Mouse (Mus musculus): ENCODE measurements at regions not wholly inside any gene's neighbourhood (a gene's known extent, or its start where the extent isn't known, plus 50 kb on each side); places are given as distances from the start of the nearest gene placed in this dataset.

- 65% methylated on average over 3 of the region's 3 CpGs for WGBS
- Histone ChIP-seq H3K4me1 (replicated peaks) (peaks cover 26% of the 10 kb centered on the region), H3K36me3 (no peaks in the 10 kb centered on the region), H3K4me3 (no peak overlapping the region), H3K9me3 (no peaks in the 10 kb centered on the region), H3K27me3 (ENCODE audit: insufficient read depth, poor library complexity, severe bottlenecking) (no peaks in the 10 kb centered on the region), H3K27ac (0 out of 2 replicates have a peak overlapping the region, but pooled peaks have one; percentile 9)
- no peak for DNase-seq (ENCODE audit: low spot score)
Measured at GRCm38 (mm10) chr3:149575678-149576077, 585.3 kb upstream of the Adgrl2 start.

GRCm38 (mm10) chr3:149566853-149567252 lies 576.5 kb upstream of the Adgrl2 start:
- no peaks in the 10 kb centered on the region for H3K36me3 ChIP-seq
- WGBS, result 90% methylated on average over 6 of the region's 6 CpGs

GRCm38 (mm10) chr3:149550231-149550951 lies 560.0 kb upstream of the Adgrl2 start:
- Histone ChIP-seq H3K27ac (no peak overlapping the region), H3K36me3 (no peaks in the 10 kb centered on the region), H3K27me3 (ENCODE audit: insufficient read depth, poor library complexity, severe bottlenecking) (no peaks in the 10 kb centered on the region), H3K9me3 (no peaks in the 10 kb centered on the region), H3K4me1 (replicated peaks) (no peaks in the 10 kb centered on the region), H3K4me3 (no peak overlapping the region)
- no peak for DNase-seq (ENCODE audit: low spot score)
- WGBS, result 93% methylated on average over 9 of the region's 9 CpGs

More at GRCm38 (mm10) chr3:149566853-149567252, 576.5 kb upstream of the Adgrl2 start:
- no peaks in the 10 kb centered on the region for H3K27me3 ChIP-seq (ENCODE audit: insufficient read depth, poor library complexity, severe bottlenecking)
- H3K4me3 ChIP-seq, result no peak overlapping the region
- no peak for DNase-seq (ENCODE audit: low spot score)
- no peaks in the 10 kb centered on the region for H3K9me3 ChIP-seq
- no peak overlapping the region for H3K27ac ChIP-seq
- H3K4me1 ChIP-seq (replicated peaks), result no peaks in the 10 kb centered on the region

- no peaks in the 10 kb centered on the region for H3K27me3 ChIP-seq (ENCODE audit: insufficient read depth, poor library complexity, severe bottlenecking)
- H3K27ac ChIP-seq, result no peak overlapping the region
- no peak overlapping the region for H3K4me3 ChIP-seq
- H3K9me3 ChIP-seq, result no peaks in the 10 kb centered on the region
- H3K36me3 ChIP-seq, result no peaks in the 10 kb centered on the region
- H3K4me1 ChIP-seq (replicated peaks), result no peaks in the 10 kb centered on the region
- peak; percentile 12 for DNase-seq (ENCODE audit: low spot score)
- WGBS, result 73% methylated on average over 6 of the region's 6 CpGs
Measured at GRCm38 (mm10) chr3:149547045-149547444, 556.7 kb upstream of the Adgrl2 start.

- H3K36me3 ChIP-seq, result no peaks in the 10 kb centered on the region
- no peaks in the 10 kb centered on the region for H3K9me3 ChIP-seq
- 78% methylated on average over 10 of the region's 10 CpGs for WGBS
- H3K27me3 ChIP-seq (ENCODE audit: insufficient read depth, poor library complexity, severe bottlenecking), result no peaks in the 10 kb centered on the region
- no peaks in the 10 kb centered on the region for H3K4me1 ChIP-seq (replicated peaks)
- H3K27ac ChIP-seq, result no peak overlapping the region
- no peak for DNase-seq (ENCODE audit: low spot score)
- H3K4me3 ChIP-seq, result no peak overlapping the region
Measured at GRCm38 (mm10) chr3:149546256-149546655, 555.9 kb upstream of the Adgrl2 start.

GRCm38 (mm10) chr3:149534183-149534582 lies 543.8 kb upstream of the Adgrl2 start:
- H3K4me3 ChIP-seq, result no peak overlapping the region
- no peak for DNase-seq (ENCODE audit: low spot score)
- WGBS, result 41% methylated on average over 4 of the region's 4 CpGs
- H3K27ac ChIP-seq, result no peak overlapping the region
- no peaks in the 10 kb centered on the region for H3K4me1 ChIP-seq (replicated peaks)
- peaks cover 5% of the 10 kb centered on the region; the same call in 1 of the 2 replicates for H3K27me3 ChIP-seq (ENCODE audit: insufficient read depth, poor library complexity, severe bottlenecking)
- H3K9me3 ChIP-seq, result no peaks in the 10 kb centered on the region
- no peaks in the 10 kb centered on the region for H3K36me3 ChIP-seq

- 79% methylated on average over 13 of the region's 13 CpGs for WGBS
- DNase-seq (ENCODE audit: low spot score), result no peak
Measured at GRCm38 (mm10) chr3:149530026-149530607, 539.8 kb upstream of the Adgrl2 start.

GRCm38 (mm10) chr3:149526509-149526908 lies 536.2 kb upstream of the Adgrl2 start:
- Histone ChIP-seq H3K36me3 (no peaks in the 10 kb centered on the region), H3K9me3 (no peaks in the 10 kb centered on the region), H3K27me3 (ENCODE audit: insufficient read depth, poor library complexity, severe bottlenecking) (peaks cover 8% of the 10 kb centered on the region; the same call in 1 of the 2 replicates), H3K4me3 (no peak overlapping the region), H3K27ac (no peak overlapping the region), H3K4me1 (replicated peaks) (no peaks in the 10 kb centered on the region)
- DNase-seq (ENCODE audit: low spot score), result no peak
- WGBS, result 88% methylated on average over 3 of the region's 3 CpGs

More at GRCm38 (mm10) chr3:149530026-149530607, 539.8 kb upstream of the Adgrl2 start:
- Histone ChIP-seq H3K36me3 (no peaks in the 10 kb centered on the region), H3K4me3 (no peak overlapping the region), H3K27me3 (ENCODE audit: insufficient read depth, poor library complexity, severe bottlenecking) (peaks cover 5% of the 10 kb centered on the region; the same call in 1 of the 2 replicates), H3K27ac (no peak overlapping the region), H3K4me1 (replicated peaks) (no peaks in the 10 kb centered on the region), H3K9me3 (no peaks in the 10 kb centered on the region)

- H3K4me3 ChIP-seq, result peak overlapping the region; percentile 52
- WGBS, result 27% methylated on average over 15 of the region's 15 CpGs
- H3K4me1 ChIP-seq (replicated peaks), result peaks cover 30% of the 10 kb centered on the region
- no peaks in the 10 kb centered on the region for H3K9me3 ChIP-seq
- peak; percentile 25 for DNase-seq (ENCODE audit: low spot score)
- H3K27ac ChIP-seq, result peak overlapping the region; percentile 75; the same call in 1 of the 2 replicates
- peaks cover 19% of the 10 kb centered on the region for H3K27me3 ChIP-seq (ENCODE audit: insufficient read depth, poor library complexity, severe bottlenecking)
- no peaks in the 10 kb centered on the region for H3K36me3 ChIP-seq
Measured at GRCm38 (mm10) chr3:149519575-149519929, 529.2 kb upstream of the Adgrl2 start.

- Histone ChIP-seq H3K4me1 (replicated peaks) (peaks cover 30% of the 10 kb centered on the region), H3K4me3 (peak overlapping the region; percentile 52), H3K36me3 (no peaks in the 10 kb centered on the region), H3K27me3 (ENCODE audit: insufficient read depth, poor library complexity, severe bottlenecking) (peaks cover 19% of the 10 kb centered on the region), H3K9me3 (no peaks in the 10 kb centered on the region), H3K27ac (peak overlapping the region; percentile 75)
- WGBS, result 3% methylated on average over 27 of the region's 27 CpGs
- peak; percentile 58 for DNase-seq (ENCODE audit: low spot score)
Measured at GRCm38 (mm10) chr3:149518928-149519574, 528.7 kb upstream of the Adgrl2 start.

GRCm38 (mm10) chr3:149517537-149517936 lies 527.2 kb upstream of the Adgrl2 start:
- no peak overlapping the region for H3K27ac ChIP-seq
- H3K36me3 ChIP-seq, result no peaks in the 10 kb centered on the region
- no peak overlapping the region for H3K4me3 ChIP-seq
- peaks cover 30% of the 10 kb centered on the region for H3K4me1 ChIP-seq (replicated peaks)
- no peaks in the 10 kb centered on the region for H3K9me3 ChIP-seq
- 58% methylated on average over 11 of the region's 11 CpGs for WGBS
- H3K27me3 ChIP-seq (ENCODE audit: insufficient read depth, poor library complexity, severe bottlenecking), result peaks cover 19% of the 10 kb centered on the region
- no peak for DNase-seq (ENCODE audit: low spot score)

- no peak overlapping the region for H3K4me3 ChIP-seq
- H3K27me3 ChIP-seq (ENCODE audit: insufficient read depth, poor library complexity, severe bottlenecking), result no peaks in the 10 kb centered on the region
- 93% methylated on average over 6 of the region's 6 CpGs for WGBS
- DNase-seq (ENCODE audit: low spot score), result no peak
- H3K4me1 ChIP-seq (replicated peaks), result no peaks in the 10 kb centered on the region
- no peaks in the 10 kb centered on the region for H3K36me3 ChIP-seq
- H3K27ac ChIP-seq, result no peak overlapping the region
- no peaks in the 10 kb centered on the region for H3K9me3 ChIP-seq
Measured at GRCm38 (mm10) chr3:149509178-149509577, 518.8 kb upstream of the Adgrl2 start.

GRCm38 (mm10) chr3:149508671-149509070 lies 518.3 kb upstream of the Adgrl2 start:
- Histone ChIP-seq H3K4me1 (replicated peaks) (no peaks in the 10 kb centered on the region), H3K27ac (no peak overlapping the region), H3K27me3 (ENCODE audit: insufficient read depth, poor library complexity, severe bottlenecking) (no peaks in the 10 kb centered on the region), H3K36me3 (no peaks in the 10 kb centered on the region), H3K9me3 (no peaks in the 10 kb centered on the region), H3K4me3 (no peak overlapping the region)
- DNase-seq (ENCODE audit: low spot score), result no peak
- 92% methylated on average over 10 of the region's 10 CpGs for WGBS
